Mouse (Mus musculus) heart, adult 2 months (tissue): ENCODE measurements at regions not wholly inside any gene's neighbourhood (a gene's known extent, or its start where the extent isn't known, plus 50 kb on each side); places are given as distances from the start of the nearest gene placed in this dataset.

ENCODE experiments used
- CTCF ChIP-seq: fragments of 200-600 bp; IDR thresholded peaks from 2 replicates; pipeline ENCODE4 v1.8.1; 2022; ENCODE audit warnings: antibody characterized with exemption, mild to moderate bottlenecking, moderate library complexity
- POLR2A ChIP-seq: fragments of 200-500 bp; IDR thresholded peaks from 2 replicates; pipeline ENCODE4 v1.6.1; 2011; ENCODE audit warnings: mild to moderate bottlenecking, low read depth, low read length, control low read depth; ENCODE audit not compliant: insufficient read depth

- TF ChIP-seq POLR2A (no peak), CTCF (no peak)
Observed at GRCm38 (mm10) chr2:50959323-50959722, 189.6 kb downstream of the Rnd3 start.
